Mouse (Mus musculus): ENCODE results near the gene Lrrc8a. TPM values are rescaled to one million over a fixed set of nuclear protein-coding genes. Genes with fewer than 3 reads are reported as not detected.

Lrrc8a gene
- polyA plus RNA-seq, 2 experiments: 18.8 to 47.2 TPM

- Histone ChIP-seq H3K27ac (replicated peaks; ENCODE audit: low read depth, low read length) (no peak overlapping the region), H3K27me3 (ENCODE audit: control insufficient read depth, insufficient read depth, low read length) (no peaks in the 10 kb centered on the region), H3K36me3 (ENCODE audit: control insufficient read depth, insufficient read depth, low read length) (no peaks in the 10 kb centered on the region), H3K9me3 (ENCODE audit: control insufficient read depth, low read length) (no peaks in the 10 kb centered on the region), H3K4me1 (ENCODE audit: control insufficient read depth, insufficient read depth, low read length) (peaks cover 4% of the 10 kb centered on the region), H3K4me2 (replicated peaks; ENCODE audit: low read depth, low read length, severe bottlenecking) (no peak overlapping the region), H3K4me3 (replicated peaks; ENCODE audit: low read length) (no peak overlapping the region), H3K9ac (ENCODE audit: low read depth, low read length, severe bottlenecking) (no peak overlapping the region)
- ATAC-seq (ENCODE audit: low FRiP score, low read depth) (no peak), DNase-seq (ENCODE audit: low spot score) (no peak)
- WGBS: 75% methylated on average over 5 of the region's 5 CpGs
- no peak for TF ChIP-seq POLR2A (IDR thresholded peaks at IDR 0.05; ENCODE audit: borderline replicate concordance, extremely low read depth, insufficient read depth, insufficient read length)
Observed at GRCm38 (mm10) chr2:30207886-30208285, 29.6 kb upstream of the Lrrc8a start.

GRCm38 (mm10) chr2:30211408-30212168, 25.9 kb upstream of the Lrrc8a start:
- no peaks in the 10 kb centered on the region for H3K36me3 ChIP-seq (ENCODE audit: control insufficient read depth, insufficient read depth, low read length)
- H3K4me1 ChIP-seq (ENCODE audit: control insufficient read depth, insufficient read depth, low read length): no peaks in the 10 kb centered on the region
- ATAC-seq (ENCODE audit: low FRiP score, low read depth) (no peak), DNase-seq (ENCODE audit: low spot score) (no peak)
- TF ChIP-seq POLR2A (IDR thresholded peaks at IDR 0.05; ENCODE audit: borderline replicate concordance, extremely low read depth, insufficient read depth, insufficient read length): no peak
- no peak overlapping the region for H3K4me2 ChIP-seq (replicated peaks; ENCODE audit: low read depth, low read length, severe bottlenecking)
- no peaks in the 10 kb centered on the region for H3K27me3 ChIP-seq (ENCODE audit: control insufficient read depth, insufficient read depth, low read length)
- H3K27ac ChIP-seq (replicated peaks; ENCODE audit: low read depth, low read length): no peak overlapping the region
- no peak overlapping the region for H3K9ac ChIP-seq (ENCODE audit: low read depth, low read length, severe bottlenecking)
- WGBS: 84% methylated on average over 6 of the region's 6 CpGs
- H3K4me3 ChIP-seq (replicated peaks; ENCODE audit: low read length): no peak overlapping the region
- no peaks in the 10 kb centered on the region for H3K9me3 ChIP-seq (ENCODE audit: control insufficient read depth, low read length)

GRCm38 (mm10) chr2:30212169-30212545, 25.4 kb upstream of the Lrrc8a start:
- Histone ChIP-seq H3K4me1 (ENCODE audit: control insufficient read depth, insufficient read depth, low read length) (no peaks in the 10 kb centered on the region), H3K4me2 (replicated peaks; ENCODE audit: low read depth, low read length, severe bottlenecking) (no peak overlapping the region), H3K27ac (replicated peaks; ENCODE audit: low read depth, low read length) (no peak overlapping the region), H3K9me3 (ENCODE audit: control insufficient read depth, low read length) (no peaks in the 10 kb centered on the region), H3K27me3 (ENCODE audit: control insufficient read depth, insufficient read depth, low read length) (no peaks in the 10 kb centered on the region), H3K36me3 (ENCODE audit: control insufficient read depth, insufficient read depth, low read length) (no peaks in the 10 kb centered on the region), H3K4me3 (replicated peaks; ENCODE audit: low read length) (no peak overlapping the region), H3K9ac (ENCODE audit: low read depth, low read length, severe bottlenecking) (no peak overlapping the region)
- no peak for DNase-seq (ENCODE audit: low spot score)
- ATAC-seq (ENCODE audit: low FRiP score, low read depth): no peak
- WGBS: 71% methylated on average over 4 of the region's 4 CpGs
- no peak for TF ChIP-seq POLR2A (IDR thresholded peaks at IDR 0.05; ENCODE audit: borderline replicate concordance, extremely low read depth, insufficient read depth, insufficient read length)

- no peak overlapping the region for H3K4me2 ChIP-seq (replicated peaks; ENCODE audit: low read depth, low read length, severe bottlenecking)
- 50% methylated on average over 1 of the region's 1 CpGs for WGBS
- DNase-seq (ENCODE audit: low spot score) (no peak), ATAC-seq (ENCODE audit: low FRiP score, low read depth) (no peak)
- H3K4me3 ChIP-seq (replicated peaks; ENCODE audit: low read length): no peak overlapping the region
- H3K9me3 ChIP-seq (ENCODE audit: control insufficient read depth, low read length): no peaks in the 10 kb centered on the region
- no peaks in the 10 kb centered on the region for H3K27me3 ChIP-seq (ENCODE audit: control insufficient read depth, insufficient read depth, low read length)
- no peak overlapping the region for H3K9ac ChIP-seq (ENCODE audit: low read depth, low read length, severe bottlenecking)
- no peak for TF ChIP-seq POLR2A (IDR thresholded peaks at IDR 0.05; ENCODE audit: borderline replicate concordance, extremely low read depth, insufficient read depth, insufficient read length)
- H3K36me3 ChIP-seq (ENCODE audit: control insufficient read depth, insufficient read depth, low read length): no peaks in the 10 kb centered on the region
- H3K4me1 ChIP-seq (ENCODE audit: control insufficient read depth, insufficient read depth, low read length): no peaks in the 10 kb centered on the region
- no peak overlapping the region for H3K27ac ChIP-seq (replicated peaks; ENCODE audit: low read depth, low read length)
Observed at GRCm38 (mm10) chr2:30212951-30213350, 24.6 kb upstream of the Lrrc8a start.

GRCm38 (mm10) chr2:30214745-30215144, 22.8 kb upstream of the Lrrc8a start:
- no peak for DNase-seq (ENCODE audit: low spot score)

More at GRCm38 (mm10) chr2:30214745-30215144, 22.8 kb upstream of the Lrrc8a start:
- Histone ChIP-seq H3K9me3 (ENCODE audit: control insufficient read depth, low read length) (no peaks in the 10 kb centered on the region), H3K9ac (ENCODE audit: low read depth, low read length, severe bottlenecking) (no peak overlapping the region), H3K4me2 (replicated peaks; ENCODE audit: low read depth, low read length, severe bottlenecking) (no peak overlapping the region), H3K27me3 (ENCODE audit: control insufficient read depth, insufficient read depth, low read length) (no peaks in the 10 kb centered on the region), H3K36me3 (ENCODE audit: control insufficient read depth, insufficient read depth, low read length) (no peaks in the 10 kb centered on the region), H3K27ac (replicated peaks; ENCODE audit: low read depth, low read length) (no peak overlapping the region), H3K4me1 (ENCODE audit: control insufficient read depth, insufficient read depth, low read length) (no peaks in the 10 kb centered on the region), H3K4me3 (replicated peaks; ENCODE audit: low read length) (no peak overlapping the region)
- 92% methylated on average over 3 of the region's 3 CpGs for WGBS
- ATAC-seq (ENCODE audit: low FRiP score, low read depth): no peak
- TF ChIP-seq POLR2A (IDR thresholded peaks at IDR 0.05; ENCODE audit: borderline replicate concordance, extremely low read depth, insufficient read depth, insufficient read length): no peak

Measured in limb, embryonic 14.5 days (tissue).